Mouse (Mus musculus) ES-E14 (cell line): ENCODE measurements around the gene 2310022A10Rik.

Experiments
- CHD2 ChIP-seq: IDR thresholded peaks from 2 replicates; pipeline ENCODE4 v1.6.1; 2014; ENCODE audit warnings: mild to moderate bottlenecking, low read depth, low read length, inconsistent platforms
- HCFC1 ChIP-seq: IDR thresholded peaks from 2 replicates; pipeline ENCODE4 v1.6.1; 2012; ENCODE audit warnings: low read length, inconsistent platforms, borderline replicate concordance; ENCODE audit not compliant: insufficient read depth
- MAFK ChIP-seq: IDR thresholded peaks from 2 replicates; pipeline ENCODE4 v1.6.1; 2014; ENCODE audit warnings: mild to moderate bottlenecking, low read depth, low read length, inconsistent platforms; ENCODE audit not compliant: insufficient read depth
- ZC3H11A ChIP-seq: IDR thresholded peaks from 2 replicates; pipeline ENCODE4 v1.6.1; 2012; ENCODE audit warnings: low read depth, mild to moderate bottlenecking, inconsistent platforms, low read length, borderline replicate concordance
- ZNF384 ChIP-seq: IDR thresholded peaks from 2 replicates; pipeline ENCODE4 v1.6.1; 2012; ENCODE audit warnings: low read depth, low read length, inconsistent platforms

DNA sequence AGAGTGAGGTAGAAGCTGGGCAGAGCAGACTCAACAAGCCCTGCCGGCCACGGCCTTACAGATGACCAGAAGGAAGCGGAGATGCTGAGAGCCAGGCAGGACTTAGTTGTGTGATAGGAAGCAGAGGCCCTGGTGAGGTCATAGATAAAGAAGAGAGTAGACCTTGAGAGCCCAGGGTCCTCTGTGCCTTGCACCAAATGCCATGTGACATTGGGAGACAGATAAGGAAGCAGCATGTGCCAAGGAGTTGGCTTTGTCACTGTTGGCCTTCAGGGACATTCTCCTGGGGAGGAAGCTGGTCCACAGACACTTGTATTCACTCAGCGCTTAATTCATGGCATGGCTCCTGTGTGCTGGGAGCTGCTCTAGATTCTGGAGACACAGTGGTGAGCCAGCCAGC is 56.3 kb downstream of the 2310022A10Rik start:
- TF ChIP-seq HCFC1 (no peak), ZNF384 (no peak), MAFK (no peak), ZC3H11A (no peak), CHD2 (no peak)
